Mouse (Mus musculus): ENCODE measurements around the gene Adipoq. TPM values are rescaled to one million over a fixed set of nuclear protein-coding genes. Genes with fewer than 3 reads are reported as not detected.

Adipoq gene
- polyA plus RNA-seq (2017; shearing (Covaris generic)), result not detected

GRCm38 (mm10) chr16:23146280-23146679 is at the start of gene Adipoq:
Gene Adipoq (plus strand): TSS chr16:23146536.

GRCm38 (mm10) chr16:23107231-23107942 is 38.9 kb upstream of the Adipoq start, which contains the start of gene Eif4a2:
Gene Eif4a2 (plus strand): TSS chr16:23107444.

GRCm38 (mm10) chr16:23127673-23128375 is 18.5 kb upstream of the Adipoq start, which contains the start of gene Rfc4:
Gene Rfc4 (minus strand): TSS chr16:23127737.

Other genes starting within 250 kb of the Adipoq start
- gene Fetub, start 228.2 kb upstream of the Adipoq start, polyA plus RNA-seq (2017; shearing (Covaris generic)), result 0.28 TPM
- gene Hrg, start 195.5 kb upstream of the Adipoq start, polyA plus RNA-seq (2017; shearing (Covaris generic)), result not detected
- gene Kng2, start 117.1 kb upstream of the Adipoq start, polyA plus RNA-seq (2017; shearing (Covaris generic)), result not detected
- not detected for gene Kng1, start 88.7 kb upstream of the Adipoq start, polyA plus RNA-seq (2017; shearing (Covaris generic))
- gene Eif4a2, start 39.1 kb upstream of the Adipoq start, polyA plus RNA-seq (2017; shearing (Covaris generic)), result 409 TPM
- gene Rfc4, start 18.8 kb upstream of the Adipoq start, polyA plus RNA-seq (2017; shearing (Covaris generic)), result 20.2 TPM
- 26.3 TPM for gene St6gal1, start 78.2 kb downstream of the Adipoq start, polyA plus RNA-seq (2017; shearing (Covaris generic))